Mouse (Mus musculus) thymus, adult 18-20 months (tissue): ENCODE measurements around the gene Zscan18.
"Not testable (repeated sequence)": the region's sequence is repeated elsewhere in the genome, so short reads cannot be mapped to it uniquely, and the experiment has no call there.

Experiments used
- DNase-seq, 2 experiments: peaks; one replicate each; pipeline ENCODE4 v3.0.0; 2022; ENCODE audit warnings: mixed read lengths in 2 of 2

Zscan18 gene

GRCm38 (mm10) chr7:12802866-12803726 is at the start of gene Zscan18:
Gene Zscan18 (minus strand): TSS chr7:12803635.
- DNase-seq = peak; percentile 50 to 71

GRCm38 (mm10) chr7:12835779-12836178 is 32.3 kb upstream of the Zscan18 start:
- no peak for DNase-seq

DNA sequence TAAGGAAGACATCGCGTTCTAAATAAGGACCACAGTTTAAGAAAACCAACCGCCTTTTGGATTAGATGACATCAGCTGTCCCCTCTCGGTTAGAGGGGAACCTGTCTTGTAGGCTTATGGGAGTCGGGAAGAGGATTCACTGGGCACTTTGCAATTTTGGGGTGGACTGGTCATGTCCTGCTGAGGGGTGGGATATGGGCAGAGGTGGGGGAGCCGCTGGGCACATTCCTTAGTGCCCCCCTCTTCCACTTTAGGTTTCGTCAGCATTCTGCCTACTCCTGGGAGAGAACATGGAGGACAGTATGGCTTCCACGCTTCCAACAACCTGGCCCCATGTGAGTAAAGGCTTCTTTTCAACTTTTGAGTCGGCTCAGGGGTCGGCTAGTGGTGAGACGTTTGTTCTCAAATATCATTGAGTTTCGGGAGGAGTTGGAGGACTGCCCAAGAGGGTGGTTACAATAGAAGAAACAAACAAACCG is 31.8 kb upstream of the Zscan18 start:
- peak in 1 of 2 experiments; percentile 7 for DNase-seq

- peak; percentile 84 to 88 for DNase-seq
Observed at GRCm38 (mm10) chr7:12834162-12835120, 31.0 kb upstream of the Zscan18 start, which contains the start of gene Zfp110. Gene Zfp110 (plus strand): TSS chr7:12834761.

DNA sequence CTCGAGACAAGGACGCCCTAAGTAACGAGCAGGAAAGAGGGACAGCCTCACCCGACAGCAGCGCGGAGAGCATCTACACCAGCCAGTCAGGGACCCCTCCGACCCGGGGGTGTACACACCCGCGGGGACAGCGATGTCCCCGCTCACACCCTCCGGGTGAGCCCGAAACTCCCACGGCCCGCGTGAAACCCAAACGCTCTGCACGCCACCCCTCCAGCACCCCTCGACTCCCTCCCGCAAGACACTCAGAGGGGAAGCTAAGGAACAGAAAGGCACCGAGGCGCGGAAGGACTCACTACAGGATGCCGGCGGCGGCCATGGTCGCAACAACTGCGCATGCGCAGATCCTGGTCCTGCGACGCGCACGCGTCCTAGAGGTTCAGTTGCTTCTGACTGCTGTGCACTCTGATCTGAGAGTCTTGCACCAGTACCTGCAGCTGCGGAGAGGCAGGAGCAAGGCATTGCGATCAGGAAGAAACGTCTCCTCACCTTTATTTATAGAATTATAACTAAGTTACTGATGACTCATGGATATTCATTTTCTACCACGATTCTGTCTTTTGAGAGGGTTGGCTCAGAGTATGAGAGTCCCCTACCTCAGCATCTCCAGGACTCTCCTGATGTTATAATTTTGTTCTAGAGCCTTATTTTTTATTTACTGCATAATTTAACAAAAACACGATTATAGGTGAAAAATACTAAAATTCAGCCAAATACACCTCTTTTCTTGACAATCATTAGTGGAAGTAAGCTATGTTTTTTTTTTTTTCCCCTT is 15.3 kb upstream of the Zscan18 start, which contains the start of gene Zfp329:
TSS of gene Zfp329 (minus strand) at position 338 of the 775 bp plus-strand sequence.
- DNase-seq = peak; percentile 90 to 91

DNA sequence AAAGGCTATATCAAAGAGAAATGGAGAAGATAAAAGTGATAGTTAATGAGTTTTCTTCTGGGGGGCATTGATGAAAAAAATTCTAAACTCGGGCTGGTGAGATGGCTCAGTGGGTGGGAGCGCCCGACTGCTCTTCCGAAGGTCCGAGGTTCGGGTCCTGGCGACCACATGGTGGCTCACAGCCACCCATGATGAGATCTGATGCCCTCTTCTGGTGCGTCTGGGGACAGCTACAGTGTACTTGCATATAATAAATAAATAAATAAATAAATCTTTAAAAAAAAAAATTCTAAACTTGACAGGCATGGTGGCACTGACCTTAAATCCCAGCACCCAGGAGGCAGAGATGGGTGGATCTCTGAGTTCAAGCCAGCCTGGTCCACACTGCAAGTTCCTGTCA is 12.1 kb upstream of the Zscan18 start:
- DNase-seq = no peak

- no peak for DNase-seq
Observed at GRCm38 (mm10) chr7:12803727-12804071, 264 bp upstream of the Zscan18 start.

- DNase-seq = no peak
Observed at GRCm38 (mm10) chr7:12799554-12799953, 3.9 kb downstream of the Zscan18 start.

DNA sequence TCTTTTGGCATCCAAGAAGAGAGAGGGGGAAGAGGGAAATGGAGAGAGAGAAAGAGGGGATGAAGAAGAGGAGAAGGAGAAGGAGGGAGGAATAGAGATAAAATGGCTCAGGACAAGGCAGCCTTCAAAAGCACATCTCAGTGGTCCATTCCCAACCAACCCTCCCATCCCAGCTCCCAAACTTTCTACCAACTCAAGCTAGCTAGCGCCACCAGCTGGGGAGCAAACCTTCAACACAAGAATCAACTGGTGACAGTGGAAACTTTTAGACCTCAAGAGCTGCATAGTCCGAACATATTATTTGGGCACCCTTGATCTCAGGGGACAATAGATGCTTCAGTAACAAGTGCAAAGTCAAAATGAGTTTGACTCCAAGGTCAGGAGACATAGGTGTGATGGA is 5.5 kb downstream of the Zscan18 start:
- DNase-seq = no peak

- DNase-seq = not testable (repeated sequence)
Observed at GRCm38 (mm10) chr7:12792624-12793023, 10.8 kb downstream of the Zscan18 start.

GRCm38 (mm10) chr7:12788025-12788424 is 15.4 kb downstream of the Zscan18 start:
- no peak for DNase-seq

DNA sequence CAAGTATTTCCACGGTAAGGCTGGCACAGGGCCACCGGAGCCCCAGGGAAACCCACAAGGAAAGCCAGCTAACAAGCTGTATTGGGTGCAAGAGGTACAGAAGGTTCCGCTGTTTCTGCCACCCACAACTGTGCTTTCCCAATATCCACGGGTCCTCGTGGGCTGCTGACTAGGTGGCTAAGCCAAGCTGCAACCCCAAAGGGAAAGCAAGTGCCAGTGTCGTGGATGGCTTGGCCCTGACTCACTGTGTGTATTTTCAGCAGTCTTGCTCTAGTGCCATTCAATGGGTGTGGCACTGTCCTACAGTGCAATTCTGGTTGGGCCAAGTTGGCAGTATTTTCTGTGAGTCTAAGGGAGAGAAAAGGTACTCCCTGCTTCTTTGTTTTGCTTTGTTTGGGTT is 16.1 kb downstream of the Zscan18 start:
- DNase-seq = no peak

DNA sequence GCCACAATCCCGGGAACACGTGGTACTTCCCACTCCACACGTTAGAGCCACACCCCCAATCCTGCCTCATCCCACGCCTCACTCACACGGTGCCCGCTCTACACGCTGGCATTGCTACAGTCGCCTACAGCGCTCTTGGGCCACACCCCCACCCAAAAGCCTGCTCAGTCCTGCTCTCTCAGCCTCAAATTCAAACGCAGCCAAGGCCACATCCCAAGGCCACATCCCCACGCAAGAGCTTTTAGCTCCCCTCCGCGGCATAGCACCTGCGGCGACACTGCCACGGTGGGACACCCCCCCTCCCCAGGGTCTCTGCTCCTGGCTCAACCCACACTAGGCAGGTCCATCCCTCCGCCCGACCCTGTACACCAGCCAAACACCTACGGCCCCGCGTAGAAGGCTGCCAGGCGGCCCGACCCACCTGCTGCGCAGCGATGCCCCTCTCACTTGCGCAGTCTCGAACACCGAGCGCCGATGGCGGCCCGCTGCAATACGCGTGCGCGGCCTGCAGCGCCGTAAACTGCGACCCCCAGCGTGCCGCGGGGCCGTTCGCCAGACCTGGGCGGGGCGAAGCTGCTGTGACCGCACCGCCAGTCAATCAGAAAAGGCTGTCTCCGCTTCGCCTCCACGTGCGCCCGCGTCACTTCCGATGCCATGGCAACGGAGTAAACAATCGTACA is 23.1 kb downstream of the Zscan18 start:
- peak; percentile 68 to 71 for DNase-seq

GRCm38 (mm10) chr7:12779782-12780150 is 23.7 kb downstream of the Zscan18 start:
- no peak for DNase-seq

- no peak for DNase-seq
Observed at GRCm38 (mm10) chr7:12779141-12779540, 24.3 kb downstream of the Zscan18 start.

DNA sequence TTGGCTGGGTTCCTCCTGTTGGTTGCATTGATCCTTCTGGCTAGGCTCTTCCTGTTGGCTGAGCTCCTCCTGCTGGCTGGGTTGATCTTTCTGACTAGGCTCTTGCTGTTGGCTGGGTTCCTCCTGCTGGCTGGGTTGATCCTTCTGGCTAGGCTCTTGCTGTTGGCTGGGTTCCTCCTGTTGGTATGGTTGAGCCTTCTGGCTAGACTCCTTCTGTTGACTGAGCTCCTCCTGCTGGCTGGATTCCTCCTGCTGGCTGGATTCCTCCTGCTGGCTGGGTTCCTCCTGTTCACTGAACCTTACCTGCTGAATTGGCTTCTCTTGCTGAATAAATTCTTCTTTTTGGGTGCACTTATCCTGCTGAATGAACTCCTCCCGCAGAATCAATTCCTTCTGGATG is 28.8 kb downstream of the Zscan18 start:
- no peak for DNase-seq

- no peak for DNase-seq
Observed at GRCm38 (mm10) chr7:12774111-12774510, 29.3 kb downstream of the Zscan18 start.

DNA sequence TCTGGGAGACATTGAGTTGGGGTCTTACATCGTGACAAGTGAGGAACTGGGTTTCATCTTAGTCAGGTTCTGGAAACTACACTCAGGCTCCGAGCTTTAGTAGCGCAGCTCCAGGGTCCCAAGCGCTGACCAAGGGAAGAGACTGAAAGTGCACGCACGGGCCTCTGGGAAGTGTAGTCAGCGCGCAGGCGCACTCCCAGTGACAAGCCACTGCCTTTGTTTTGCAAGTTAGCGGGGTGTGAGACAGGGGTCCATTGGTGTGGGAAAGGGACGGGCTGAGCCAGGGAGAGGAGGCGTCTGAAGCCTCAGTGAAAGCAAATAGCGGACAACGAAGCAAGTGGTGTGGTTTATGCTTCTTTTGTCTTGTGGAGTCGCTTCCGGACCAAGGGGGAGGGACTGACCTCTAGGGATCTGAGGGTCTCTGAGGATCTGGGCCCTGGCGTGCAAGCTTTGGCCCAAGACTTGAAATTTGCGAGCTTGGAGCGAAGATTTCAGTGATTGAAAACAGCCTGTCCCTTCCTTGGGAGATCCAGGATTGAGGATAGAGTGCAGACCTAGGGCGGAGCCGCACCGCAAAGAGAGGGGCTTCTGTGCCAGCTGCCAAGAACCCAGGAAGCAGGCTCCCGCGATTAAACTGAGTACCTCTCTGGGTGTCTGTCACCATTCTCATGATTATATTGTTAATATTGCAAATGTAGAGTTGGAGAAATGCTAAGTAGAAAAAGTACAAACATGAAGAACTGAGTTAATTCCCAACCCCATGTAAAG is 53.8 kb downstream of the Zscan18 start:
- no peak for DNase-seq

GRCm38 (mm10) chr7:12734904-12735303 is 68.5 kb downstream of the Zscan18 start, which contains the start of gene Vmn2r56:
Gene Vmn2r56 (minus strand): TSS chr7:12735004.
- no peak for DNase-seq
